Mouse (Mus musculus) liver, postnatal 0 days (tissue): ENCODE measurements around the gene Acp6.

Experiments used
- CTCF ChIP-seq: sonication (generic); IDR thresholded peaks from 2 replicates; pipeline ENCODE4 v1.5.1; 2016; ENCODE audit warnings: antibody characterized with exemption, low read depth
- EP300 ChIP-seq: IDR thresholded peaks from 2 replicates; pipeline ENCODE4 v1.6.1; 2016; ENCODE audit warnings: antibody characterized with exemption, low read depth, mild to moderate bottlenecking

DNA sequence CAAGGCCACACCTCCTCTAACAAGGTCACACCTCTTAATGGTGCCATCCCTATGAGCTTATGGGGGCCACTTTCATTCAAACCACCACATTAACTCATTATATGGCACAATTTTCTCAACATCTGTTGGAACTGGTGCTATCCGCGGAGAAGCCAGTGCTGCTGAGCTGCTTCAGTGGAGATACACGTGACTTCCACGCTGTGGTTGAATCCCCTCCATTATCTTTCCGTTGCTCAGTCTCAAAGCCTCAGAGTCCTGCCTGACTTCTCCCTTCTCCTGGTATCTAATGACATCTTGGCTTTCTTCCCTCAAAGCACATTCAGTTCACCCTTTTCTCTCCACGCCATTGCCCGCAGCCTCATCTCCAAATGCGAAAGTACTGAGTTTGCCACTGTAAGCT, 38.0 kb downstream of the Acp6 start:
- TF ChIP-seq CTCF (no peak), EP300 (no peak)
